Mouse (Mus musculus): ENCODE data around the gene Cntnap5b.

The Cntnap5b gene

DNA sequence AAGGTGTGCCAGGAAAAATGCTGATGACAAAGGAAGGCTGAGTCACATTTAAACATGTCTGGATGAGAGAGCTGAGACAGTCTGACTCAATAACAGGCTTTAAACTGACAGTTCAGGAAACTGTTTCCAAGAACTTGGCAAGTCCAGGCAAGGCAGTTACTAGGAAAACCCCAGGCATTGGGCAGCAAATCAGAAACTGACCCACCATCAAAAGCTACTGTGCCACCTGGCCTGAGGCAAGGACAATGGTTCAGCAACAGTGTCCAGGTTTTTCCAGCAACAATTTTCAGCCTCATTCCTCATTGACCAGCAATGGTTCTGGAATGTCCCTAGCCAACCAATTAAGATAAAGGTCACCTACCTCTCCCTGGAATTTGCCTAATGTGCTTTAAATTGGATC is 399.0 kb downstream of the Cntnap5b start:
- no peak for DNase-seq (ENCODE audit: low read depth, low spot score)

DNA sequence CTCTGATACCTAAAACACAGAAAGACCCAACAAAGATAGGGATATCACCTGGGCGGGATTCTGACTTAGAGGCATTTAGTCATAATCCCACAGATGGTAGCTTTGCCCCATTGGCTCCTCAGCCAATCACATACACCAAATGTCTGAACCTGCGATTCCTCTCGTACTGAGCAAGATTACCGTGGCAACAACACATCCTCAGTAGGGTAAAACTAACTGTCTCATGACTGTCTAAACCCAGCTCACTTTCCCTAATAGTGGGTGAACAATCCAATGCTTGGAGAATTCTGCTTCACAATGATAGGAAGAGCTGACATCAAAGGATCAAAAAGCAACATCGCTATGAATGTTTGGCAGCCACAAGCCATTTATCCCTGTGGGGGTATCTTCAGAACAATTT is 407.5 kb downstream of the Cntnap5b start:
- DNase-seq (ENCODE audit: low read depth, low spot score) = peak; percentile 99

DNA sequence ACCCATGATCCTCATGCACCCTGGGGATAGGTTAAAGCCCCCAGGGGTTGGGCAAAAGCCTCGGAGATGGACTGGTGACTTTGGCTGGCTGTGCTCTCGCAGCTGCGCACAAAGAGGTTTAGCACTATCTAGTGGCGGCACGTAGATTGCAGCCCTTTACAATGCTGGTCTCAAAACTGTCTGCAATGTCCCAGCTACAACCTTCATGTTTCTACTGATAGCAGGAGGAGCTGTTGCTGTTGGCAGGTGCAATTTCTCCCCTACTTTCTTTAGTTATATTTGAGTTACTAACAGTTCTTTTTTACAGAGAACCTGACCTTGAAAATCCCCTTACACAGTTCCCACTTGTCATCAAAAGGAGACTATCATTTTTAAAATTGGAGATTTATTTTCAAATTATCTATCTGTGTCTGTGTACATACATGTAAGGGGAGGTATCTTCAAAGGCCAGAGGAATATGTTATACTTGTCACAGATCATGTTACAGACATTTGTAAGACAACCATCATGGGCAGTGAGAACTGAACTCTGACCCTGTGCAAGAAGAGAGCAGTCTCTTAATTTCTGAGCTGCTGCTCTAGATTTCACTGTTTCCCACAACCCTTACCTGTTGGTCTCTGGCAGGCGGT is 459.5 kb downstream of the Cntnap5b start:
- DNase-seq (ENCODE audit: low read depth, low spot score) = no peak

DNA sequence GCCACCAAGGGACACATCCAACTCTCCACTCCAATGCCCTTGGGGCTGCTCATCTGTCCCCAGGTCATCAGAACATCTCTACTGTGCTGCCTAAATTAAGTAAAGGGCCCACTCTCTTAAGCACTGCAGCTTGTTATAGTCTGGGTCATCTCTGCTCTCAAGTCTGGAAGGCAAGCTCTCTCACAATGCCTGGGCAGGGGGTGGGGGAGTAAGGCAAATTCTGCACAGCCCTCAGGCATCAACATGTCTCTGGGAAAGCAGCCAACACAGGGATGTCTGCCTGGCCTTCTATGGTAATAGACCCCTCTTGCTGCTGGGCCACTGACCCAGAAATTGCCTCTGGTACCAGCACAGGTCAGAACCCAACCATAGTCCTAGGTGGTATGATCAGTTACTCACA is 479.4 kb downstream of the Cntnap5b start:
- no peak for DNase-seq (ENCODE audit: low read depth, low spot score)

DNA sequence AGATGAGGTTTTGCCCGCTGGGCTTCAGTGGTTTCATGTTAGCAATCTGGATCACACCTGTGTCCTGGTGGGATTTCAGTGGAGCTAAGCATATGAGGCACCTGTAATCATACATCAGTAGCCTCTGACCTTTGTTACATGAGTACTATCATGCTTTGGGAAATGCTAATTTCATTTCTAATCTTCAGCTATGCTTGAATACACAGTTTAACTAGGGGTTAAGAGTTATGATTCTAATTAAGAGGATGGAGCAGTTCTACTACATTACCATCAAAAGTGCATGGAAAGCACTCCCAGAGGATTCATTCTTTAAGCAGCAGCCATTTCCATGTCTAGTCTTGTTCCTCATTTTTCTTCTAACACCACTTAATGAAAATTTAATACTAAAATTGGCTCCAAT is 538.1 kb downstream of the Cntnap5b start:
- DNase-seq (ENCODE audit: low read depth, low spot score) = no peak

DNA sequence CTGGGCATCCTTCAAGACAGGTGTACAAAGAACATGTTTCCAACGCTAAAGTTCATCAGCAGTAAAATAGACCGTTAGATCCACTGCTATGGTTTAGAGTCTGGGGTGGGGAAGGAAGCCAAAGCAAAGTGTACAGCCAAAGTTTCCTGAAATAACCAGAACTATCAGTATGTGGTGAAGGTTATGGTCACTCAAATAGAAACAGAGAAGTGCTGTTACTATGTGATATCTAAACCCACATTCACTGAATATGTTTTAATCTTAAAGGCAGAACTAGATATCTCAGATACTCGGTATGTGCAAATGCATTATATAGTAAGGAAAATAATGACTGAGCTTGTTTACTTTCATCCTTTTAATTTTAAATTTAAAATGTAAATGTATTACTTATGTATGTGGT is 558.5 kb downstream of the Cntnap5b start:
- no peak for DNase-seq (ENCODE audit: low read depth, low spot score)

DNA sequence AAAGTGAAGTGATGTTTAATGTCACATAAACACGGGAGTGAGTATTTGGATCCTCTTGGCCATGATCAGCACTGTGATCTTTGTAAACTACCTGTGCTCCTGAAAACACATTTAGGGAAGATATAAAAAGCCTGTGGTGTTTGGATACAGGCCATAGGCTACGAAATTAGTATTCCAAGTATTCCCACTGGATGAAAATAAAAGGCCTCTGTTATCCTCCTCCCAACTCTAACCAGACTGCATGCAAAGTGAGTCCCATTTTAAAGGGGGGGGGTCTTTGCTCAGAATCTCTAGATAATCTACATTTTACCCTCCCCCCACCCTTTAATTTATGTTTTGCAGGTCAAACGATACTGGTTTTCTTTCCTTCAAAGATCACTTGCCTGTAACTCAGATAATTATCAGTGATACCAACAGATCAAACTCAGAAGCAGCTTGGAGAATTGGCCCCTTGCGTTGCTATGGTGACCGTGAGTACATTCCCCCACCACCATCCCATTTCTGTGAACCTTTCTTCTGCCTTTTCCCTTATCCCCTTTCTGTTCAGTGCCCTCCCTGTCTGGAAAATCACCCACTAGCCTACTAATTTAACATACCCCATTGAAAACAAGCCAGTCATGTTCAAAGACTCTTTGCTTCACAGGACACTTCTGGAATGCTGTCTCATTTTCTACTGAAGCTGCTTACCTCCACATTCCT is 597.0 kb downstream of the Cntnap5b start:
- DNase-seq (ENCODE audit: low read depth, low spot score) = no peak

DNA sequence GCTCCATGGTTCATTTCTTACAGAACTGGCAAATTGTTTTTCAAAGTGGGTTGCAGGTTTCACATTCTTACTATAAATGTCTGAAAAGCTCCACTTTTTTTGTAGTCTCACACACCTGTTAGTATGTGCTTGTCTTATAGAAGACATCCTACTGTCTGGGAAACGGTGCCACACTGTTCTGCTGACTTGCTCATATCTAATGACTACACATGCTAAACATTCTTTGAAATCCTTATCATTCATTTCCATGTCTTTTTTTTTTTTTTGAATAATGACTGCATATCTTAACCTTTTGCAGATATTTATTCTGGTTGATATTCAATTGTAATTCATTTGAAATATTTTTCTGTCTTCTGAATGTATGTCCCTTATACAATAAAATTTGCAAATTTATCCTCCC is 613.7 kb downstream of the Cntnap5b start:
- no peak for DNase-seq (ENCODE audit: low read depth, low spot score)

DNA sequence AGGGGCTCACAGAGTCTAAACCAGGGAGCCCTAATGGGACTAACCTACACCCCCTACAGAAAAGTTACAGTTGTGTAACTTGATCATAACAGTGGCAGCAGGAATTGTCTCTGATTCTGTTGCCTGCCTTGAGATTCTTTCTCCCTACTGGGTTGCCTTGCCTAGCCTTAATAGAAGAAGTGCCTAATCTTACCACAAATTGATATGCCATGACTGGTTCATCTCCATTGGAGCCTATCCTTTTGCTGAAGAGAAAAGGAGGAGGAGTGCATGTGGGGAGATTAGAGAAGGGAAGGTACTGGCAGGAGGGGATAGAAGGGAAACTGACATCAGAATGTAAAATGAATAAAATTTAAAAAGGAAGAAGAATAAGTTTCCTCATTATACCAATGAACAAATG is 621.5 kb downstream of the Cntnap5b start:
- DNase-seq (ENCODE audit: low read depth, low spot score) = no peak

DNA sequence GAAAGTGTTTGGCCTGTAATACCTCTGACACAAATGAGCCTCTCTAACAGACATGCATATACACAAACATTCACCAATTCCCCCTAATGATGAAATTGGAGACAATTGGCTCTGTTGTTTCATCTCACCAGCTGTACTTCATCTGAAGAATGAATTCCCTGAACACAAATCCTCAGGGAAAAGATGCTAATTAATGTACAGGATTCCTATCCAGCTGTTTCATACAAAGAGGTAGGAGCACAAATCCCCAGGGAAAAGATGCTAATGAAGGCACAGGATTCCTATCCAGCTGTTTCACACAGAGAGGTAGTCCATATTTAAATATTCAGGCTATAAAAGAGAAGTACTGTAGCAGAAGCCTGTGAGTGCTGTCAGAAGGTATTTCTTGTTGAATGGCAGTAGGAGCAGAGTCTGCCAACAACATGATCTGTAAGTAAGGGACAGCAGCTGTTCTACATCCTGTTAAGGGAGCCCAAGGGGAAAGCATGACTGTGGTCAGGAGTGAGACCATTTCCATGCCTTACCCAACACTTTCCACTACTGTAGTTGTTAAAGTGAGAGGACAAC is 644.2 kb downstream of the Cntnap5b start:
- DNase-seq (ENCODE audit: low read depth, low spot score) = no peak

DNA sequence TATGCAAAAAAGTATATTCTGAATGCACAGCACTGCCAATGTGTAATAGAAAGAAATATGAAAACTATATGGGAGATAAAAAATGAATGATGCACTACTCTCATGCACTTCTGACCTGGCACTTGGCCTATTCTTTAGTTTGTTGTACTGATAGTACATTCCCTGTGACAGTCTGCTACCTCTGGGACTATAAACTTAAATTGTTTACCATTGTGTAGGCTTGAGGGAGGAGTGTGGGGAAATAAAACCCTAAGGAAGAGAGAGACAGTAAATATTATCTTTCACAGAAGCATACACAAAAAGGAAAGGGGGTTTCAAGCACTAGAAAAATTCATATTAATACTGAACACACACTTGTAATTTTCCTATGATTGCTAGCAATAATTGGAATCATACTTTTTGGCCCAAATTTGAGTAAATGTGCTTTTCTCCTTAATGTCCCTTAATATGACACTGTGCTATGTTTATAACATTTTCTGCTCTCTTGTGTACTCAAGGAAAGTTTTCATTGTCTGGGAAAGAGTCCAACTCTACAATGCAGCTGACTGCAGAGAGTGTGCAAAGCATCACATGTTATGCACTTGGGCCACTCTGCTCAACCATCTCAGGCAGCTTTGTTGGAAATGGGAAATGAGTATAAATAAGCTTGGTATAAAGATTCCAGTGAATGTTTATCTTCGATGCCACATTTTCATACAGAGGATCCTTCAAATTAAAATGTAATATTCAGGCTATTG is 657.6 kb downstream of the Cntnap5b start:
- DNase-seq (ENCODE audit: low read depth, low spot score) = no peak

DNA sequence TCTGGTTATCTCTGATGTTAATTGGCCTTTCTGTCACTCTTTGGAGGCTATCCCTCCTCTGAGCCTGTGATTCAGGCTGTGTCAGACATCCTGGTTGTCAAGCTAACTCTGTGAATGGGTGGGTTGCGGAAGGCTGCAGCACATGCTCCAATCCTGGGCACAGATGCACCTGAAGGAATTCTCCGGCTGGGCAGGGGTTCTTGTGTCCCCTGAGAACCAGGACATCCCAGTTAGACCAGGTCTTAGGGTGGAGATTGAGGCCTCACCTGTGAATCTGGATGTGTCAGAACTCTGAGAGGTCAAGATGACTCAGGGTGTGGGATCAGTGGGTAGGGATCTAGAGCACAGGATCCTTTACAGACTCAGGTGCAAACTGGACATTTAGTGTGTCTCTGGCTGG is 691.3 kb downstream of the Cntnap5b start:
- DNase-seq (ENCODE audit: low read depth, low spot score) = no peak

DNA sequence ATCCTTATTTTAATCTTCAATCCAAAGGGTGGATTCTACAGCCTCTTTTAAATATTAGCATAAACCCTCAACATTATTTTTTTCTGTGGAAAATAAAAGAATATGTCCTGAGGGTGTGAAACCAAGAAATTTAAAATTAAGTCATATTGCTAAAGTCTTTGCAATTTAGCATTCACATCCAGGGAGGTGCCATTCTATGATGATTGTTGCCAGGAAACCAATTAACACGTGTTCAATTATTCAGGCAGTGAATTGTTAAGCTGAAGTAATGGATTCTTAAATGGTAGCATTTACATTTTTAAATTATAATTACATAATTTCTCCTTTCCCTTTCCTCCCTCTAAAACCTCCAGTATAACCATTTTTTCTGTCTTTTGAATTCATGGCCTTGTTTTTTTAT is 692.7 kb downstream of the Cntnap5b start:
- DNase-seq (ENCODE audit: low read depth, low spot score) = no peak

DNA sequence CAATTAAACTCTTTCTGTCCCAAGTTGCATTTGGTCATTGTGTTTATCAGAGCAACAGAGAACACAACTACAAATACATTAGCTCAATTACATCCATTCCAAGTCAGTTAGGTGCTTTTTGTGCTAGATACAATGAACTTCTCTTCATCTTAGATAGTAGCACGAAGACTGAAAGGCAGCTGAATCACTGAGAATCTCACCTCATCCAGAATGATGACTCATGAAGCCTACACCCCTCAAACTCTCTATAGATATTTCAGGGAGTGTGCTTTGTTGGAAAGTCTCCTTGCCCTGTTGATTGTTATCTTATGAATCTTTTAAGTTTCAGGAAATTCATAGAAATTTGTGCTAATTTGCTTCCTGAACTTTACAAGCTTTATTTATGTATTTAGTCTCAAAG is 695.0 kb downstream of the Cntnap5b start:
- DNase-seq (ENCODE audit: low read depth, low spot score) = no peak

DNA sequence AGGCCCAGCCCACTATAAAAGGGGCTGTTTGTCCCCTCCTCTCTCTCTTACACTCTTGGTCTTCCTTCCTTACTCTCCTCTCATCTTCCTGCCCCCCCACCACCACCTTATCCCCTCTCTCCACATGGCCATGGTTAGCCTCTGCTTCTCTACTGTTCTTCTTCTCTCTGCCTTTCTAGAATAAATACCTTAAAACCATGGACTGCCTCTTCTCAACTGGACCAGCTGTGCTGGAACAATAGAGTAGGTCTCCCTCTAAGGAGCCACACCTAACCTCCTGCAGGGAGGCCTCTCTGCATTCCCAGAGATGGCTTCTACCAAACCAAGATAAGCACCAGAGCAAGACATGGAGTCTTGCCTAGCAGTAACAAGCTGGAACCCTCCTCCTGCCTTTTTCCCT is 737.3 kb downstream of the Cntnap5b start:
- DNase-seq (ENCODE audit: low read depth, low spot score) = no peak

Measured in skeletal muscle tissue, adult 2 months (tissue).